Mouse (Mus musculus) C2C12 (cell line): ENCODE results near the gene Gm49369.
"Not testable (repeated sequence)": the region's sequence is repeated elsewhere in the genome, so short reads cannot be mapped to it uniquely, and the experiment has no call there.

Experiments used
- CEBPB ChIP-seq: IDR thresholded peaks from one replicate; pipeline ENCODE4 v1.6.1; 2011; ENCODE audit warnings: low read depth, mild to moderate bottlenecking, control low read depth, moderate library complexity
- CTCF ChIP-seq: IDR thresholded peaks from one replicate; pipeline ENCODE4 v1.5.1; 2011; ENCODE audit not compliant: control insufficient read depth, insufficient read depth, insufficient read length
- FOSL1 ChIP-seq: IDR thresholded peaks from one replicate; pipeline ENCODE4 v1.8.0; 2011; ENCODE audit warnings: mild to moderate bottlenecking, low read length; ENCODE audit not compliant: poor library complexity, insufficient read depth, severe bottlenecking
- MAX ChIP-seq: IDR thresholded peaks from one replicate; pipeline ENCODE4 v1.6.1; 2011; ENCODE audit warnings: mild to moderate bottlenecking, control low read depth
- MYOD1 ChIP-seq: IDR thresholded peaks from one replicate; pipeline ENCODE4 v1.6.1; 2011; ENCODE audit warnings: low read depth; ENCODE audit not compliant: control insufficient read depth, insufficient read length
- MYOG ChIP-seq: IDR thresholded peaks from one replicate; pipeline ENCODE4 v1.6.1; 2011; ENCODE audit not compliant: control insufficient read depth, insufficient read length; ENCODE audit errors: extremely low read depth
- USF1 ChIP-seq: IDR thresholded peaks from one replicate; pipeline ENCODE4 v1.6.1; 2011; ENCODE audit warnings: low read depth, mild to moderate bottlenecking, control low read depth, moderate library complexity

GRCm38 (mm10) chr7:142405134-142405533 lies 22.7 kb upstream of the Gm49369 start:
- TF ChIP-seq MYOG, USF1, CTCF, CEBPB, FOSL1, MYOD1, MAX: not testable (repeated sequence)
